Mouse (Mus musculus): Measurements from ENCODE around the gene Limch1.

GRCm38 (mm10) chr5:66953375-66953774 lies 207.7 kb downstream of the Limch1 start:
- no peak for TF ChIP-seq CTCF (IDR thresholded peaks at IDR 0.05; ENCODE audit: low read depth)
- TF ChIP-seq EP300 (optimal IDR thresholded peaks at IDR 0.05): no peak

Data from stomach, postnatal 0 days (tissue).